Mouse (Mus musculus) MEL (cell line): ENCODE measurements around the gene Trnt1. TPM values are rescaled to one million over a fixed set of nuclear protein-coding genes. Genes with fewer than 3 reads are reported as not detected.
A peak's percentile ranks its signal among the peaks of the same experiment; 100 is the strongest.

Experiments
- DNase-seq: peaks from one replicate; pipeline ENCODE4 v3.0.0; 2011; ENCODE audit warnings: low read depth, low spot score
- H3K27ac ChIP-seq: 2 replicates; pipeline ENCODE4 v1.5.1; 2012; ENCODE audit warnings: low read depth, mild to moderate bottlenecking, control low read depth, low read length, moderate library complexity; ENCODE audit not compliant: control insufficient read depth
- H3K27me3 ChIP-seq, 2 experiments: fragments of 150-350 bp in 1 of 2; sonication (generic) in 1 of 2; 2 replicates each; pipeline ENCODE4 v1.6.1; 2012; ENCODE audit warnings: low read length in 2 of 2, mild to moderate bottlenecking in 2 of 2, improper control_type of control experiment in 1 of 2, moderate library complexity in 1 of 2; ENCODE audit not compliant: insufficient read depth in 2 of 2, control insufficient read depth in 1 of 2
- H3K36me3 ChIP-seq, 2 experiments: 2 replicates each; pipeline ENCODE4 v1.6.1; 2012 to 2014; ENCODE audit warnings: low read length in 2 of 2, improper control_type of control experiment in 1 of 2, inconsistent platforms in 1 of 2, mild to moderate bottlenecking in 1 of 2; ENCODE audit not compliant: insufficient read depth in 2 of 2, control insufficient read depth in 1 of 2
- H3K4me1 ChIP-seq, 2 experiments: fragments of 150-350 bp in 1 of 2; sonication (generic) in 1 of 2; 2 replicates each; pipeline ENCODE4 v1.6.1; 2012; ENCODE audit warnings: low read length in 2 of 2, improper control_type of control experiment in 1 of 2, mild to moderate bottlenecking in 1 of 2; ENCODE audit not compliant: insufficient read depth in 2 of 2, control insufficient read depth in 1 of 2
- H3K4me3 ChIP-seq, 2 experiments: fragments of 150-350 bp in 1 of 2; sonication (generic) in 1 of 2; 2 replicates each; pipeline ENCODE4 v1.5.1; 2012; ENCODE audit warnings: low read depth in 2 of 2, low read length in 2 of 2, mild to moderate bottlenecking in 2 of 2, moderate library complexity in 2 of 2, control low read depth in 1 of 2, improper control_type of control experiment in 1 of 2; ENCODE audit not compliant: control insufficient read depth in 1 of 2, insufficient read depth in 1 of 2
- H3K79me2 ChIP-seq: 2 replicates; pipeline ENCODE4 v1.6.1; 2012; ENCODE audit warnings: mild to moderate bottlenecking, low read length, moderate library complexity; ENCODE audit not compliant: control insufficient read depth, poor library complexity, insufficient read depth
- H3K9ac ChIP-seq: 2 replicates; pipeline ENCODE4 v1.6.1; 2012; ENCODE audit warnings: low read depth, mild to moderate bottlenecking, control low read depth, low read length, moderate library complexity; ENCODE audit not compliant: control insufficient read depth, poor library complexity, severe bottlenecking
- H3K9me3 ChIP-seq: fragments of 150-350 bp; sonication (generic); replicated peaks from 2 replicates; pipeline ENCODE4 v1.6.1; 2012; ENCODE audit warnings: mild to moderate bottlenecking, low read length, improper control_type of control experiment, moderate library complexity; ENCODE audit not compliant: insufficient read depth
- CTCF ChIP-seq, 3 experiments: IDR thresholded peaks in 2 of 3; conservative IDR thresholded peaks in 1 of 3; 2 replicates each; pipeline ENCODE4 v1.5.1; 2011 to 2012; ENCODE audit warnings: low read length in 3 of 3, low read depth in 2 of 3, mild to moderate bottlenecking in 2 of 3, improper control_type of control experiment in 1 of 3, inconsistent platforms in 1 of 3, mixed read lengths in 1 of 3, moderate library complexity in 1 of 3; ENCODE audit not compliant: control insufficient read depth in 1 of 3, insufficient read depth in 1 of 3, poor library complexity in 1 of 3, severe bottlenecking in 1 of 3
- ELF1 ChIP-seq: IDR thresholded peaks from 2 replicates; pipeline ENCODE4 v1.6.1; 2014; ENCODE audit warnings: low read depth, mild to moderate bottlenecking, inconsistent platforms, low read length, improper control_type of control experiment, moderate library complexity
- EP300 ChIP-seq, 2 experiments: IDR thresholded peaks; 2 replicates each; pipeline ENCODE4 v1.6.1; 2011; ENCODE audit warnings: improper control_type of control experiment in 2 of 2, low read length in 2 of 2, low read depth in 1 of 2, mild to moderate bottlenecking in 1 of 2
- GABPA ChIP-seq: IDR thresholded peaks from 2 replicates; pipeline ENCODE4 v1.6.1; 2012; ENCODE audit warnings: low read depth, mild to moderate bottlenecking, inconsistent platforms, low read length, improper control_type of control experiment, moderate library complexity
- GATA1 ChIP-seq: IDR thresholded peaks from 2 replicates; pipeline ENCODE4 v1.6.1; 2011; ENCODE audit warnings: low read depth, low read length, improper control_type of control experiment
- JUND ChIP-seq: IDR thresholded peaks from 2 replicates; pipeline ENCODE4 v1.6.1; 2011; ENCODE audit warnings: low read depth, mild to moderate bottlenecking, improper control_type of control experiment, low read length
- MAZ ChIP-seq: IDR thresholded peaks from 2 replicates; pipeline ENCODE4 v1.6.1; 2012; ENCODE audit warnings: low read depth, mild to moderate bottlenecking, inconsistent platforms, low read length, improper control_type of control experiment
- MEF2A ChIP-seq: IDR thresholded peaks from 2 replicates; pipeline ENCODE4 v1.6.1; 2014; ENCODE audit warnings: low read depth, mild to moderate bottlenecking, inconsistent platforms, low read length, improper control_type of control experiment; ENCODE audit not compliant: poor library complexity, insufficient replicate concordance, severe bottlenecking; ENCODE audit errors: extremely low read depth
- MXI1 ChIP-seq: IDR thresholded peaks from 2 replicates; pipeline ENCODE4 v1.6.1; 2011; ENCODE audit warnings: mild to moderate bottlenecking, low read depth, low read length, improper control_type of control experiment
- NRF1 ChIP-seq: IDR thresholded peaks from 2 replicates; pipeline ENCODE4 v1.6.1; 2014; ENCODE audit warnings: low read depth, mild to moderate bottlenecking, inconsistent platforms, low read length, improper control_type of control experiment, moderate library complexity; ENCODE audit not compliant: poor library complexity, insufficient read depth, severe bottlenecking
- POLR2A ChIP-seq, 2 experiments: IDR thresholded peaks; 2 replicates each; pipeline ENCODE4 v1.6.1; 2011 to 2012; ENCODE audit warnings: low read length in 2 of 2, mild to moderate bottlenecking in 2 of 2, control low read depth in 1 of 2, improper control_type of control experiment in 1 of 2, low read depth in 1 of 2, moderate library complexity in 1 of 2; ENCODE audit not compliant: control insufficient read depth in 1 of 2, insufficient read depth in 1 of 2, poor library complexity in 1 of 2
- POLR2AphosphoS2 ChIP-seq: IDR thresholded peaks from 2 replicates; pipeline ENCODE4 v1.6.1; 2011; ENCODE audit warnings: low read length, improper control_type of control experiment
- POLR2AphosphoS5 ChIP-seq: IDR thresholded peaks from 2 replicates; pipeline ENCODE4 v1.6.1; 2012; ENCODE audit warnings: low read depth, borderline replicate concordance, mild to moderate bottlenecking, inconsistent platforms, low read length, moderate library complexity, mixed read lengths
- RAD21 ChIP-seq: IDR thresholded peaks from 2 replicates; pipeline ENCODE4 v1.6.1; 2011; ENCODE audit warnings: mild to moderate bottlenecking, low read depth, low read length, improper control_type of control experiment
- SIN3A ChIP-seq: IDR thresholded peaks from 2 replicates; pipeline ENCODE4 v1.6.1; 2012; ENCODE audit warnings: low read length, improper control_type of control experiment, inconsistent platforms
- SMC3 ChIP-seq: IDR thresholded peaks from 2 replicates; pipeline ENCODE4 v1.6.1; 2011; ENCODE audit warnings: low read depth, low read length, improper control_type of control experiment
- TBP ChIP-seq: IDR thresholded peaks from 2 replicates; pipeline ENCODE4 v1.8.0; 2011; ENCODE audit warnings: low read depth, low read length, improper control_type of control experiment
- UBTF ChIP-seq: IDR thresholded peaks from 2 replicates; pipeline ENCODE4 v1.6.1; 2012; ENCODE audit warnings: low read depth, mild to moderate bottlenecking, inconsistent platforms, low read length, improper control_type of control experiment, moderate library complexity, borderline replicate concordance; ENCODE audit not compliant: insufficient read depth
- USF1 ChIP-seq: IDR thresholded peaks from 2 replicates; pipeline ENCODE4 v1.6.1; 2014; ENCODE audit warnings: low read depth, mild to moderate bottlenecking, inconsistent platforms, low read length, improper control_type of control experiment, moderate library complexity
- USF2 ChIP-seq, 2 experiments: IDR thresholded peaks; 2 replicates each; pipeline ENCODE4 v1.6.1; 2011 to 2012; ENCODE audit warnings: improper control_type of control experiment in 2 of 2, low read length in 2 of 2, borderline replicate concordance in 1 of 2, inconsistent platforms in 1 of 2, low read depth in 1 of 2, mild to moderate bottlenecking in 1 of 2; ENCODE audit not compliant: insufficient read depth in 1 of 2
- ZC3H11A ChIP-seq: IDR thresholded peaks from 2 replicates; pipeline ENCODE4 v1.6.1; 2012; ENCODE audit warnings: low read depth, mild to moderate bottlenecking, inconsistent platforms, low read length, improper control_type of control experiment
- ZMIZ1 ChIP-seq: IDR thresholded peaks from 2 replicates; pipeline ENCODE4 v1.6.1; 2012; ENCODE audit warnings: low read depth, mild to moderate bottlenecking, inconsistent platforms, low read length, improper control_type of control experiment, moderate library complexity
- polyA plus RNA-seq, 2 experiments: library from polyadenylated mRNA; stranded (reverse) in 1 of 2; unstranded in 1 of 2; fragments of >175 nt in 1 of 2; fragments of >200 nt in 1 of 2; gene quantifications; 2 replicates each; pipeline versions ENCODE4 v1.2.1 to v1.2.4; 2012; ENCODE audit warnings: low replicate concordance in 2 of 2, low read depth in 1 of 2; ENCODE audit not compliant: insufficient read length in 2 of 2, insufficient read depth in 1 of 2, missing spikeins in 1 of 2
- total RNA-seq: library from RNA; depleted of rRNA; stranded (reverse); fragments of 300-350 nt; gene quantifications from 2 replicates; pipeline ENCODE4 v1.2.3, GENCODE M21; 2012; rRNA removed

Trnt1 gene
- total and polyA plus RNA-seq, 3 experiments: 63.9 to 131 (median 87.1) TPM

- H3K9ac ChIP-seq: no peak overlapping the region
- H3K9me3 ChIP-seq: no peaks in the 10 kb centered on the region
- no peaks in the 10 kb centered on the region for H3K4me1 ChIP-seq
- TF ChIP-seq USF1: no peak
- TF ChIP-seq UBTF: no peak
- TF ChIP-seq ZC3H11A: no peak
- no peak for TF ChIP-seq SIN3A
- TF ChIP-seq POLR2AphosphoS5: no peak
- TF ChIP-seq MEF2A: no peak
- TF ChIP-seq TBP: no peak
- TF ChIP-seq JUND: no peak
- no peak for TF ChIP-seq POLR2AphosphoS2
- TF ChIP-seq RAD21: peak; percentile 57
- no peak for TF ChIP-seq POLR2A (IDR thresholded peaks at IDR 0.05; ENCODE audit: control insufficient read depth in 1 of 2, insufficient read depth in 1 of 2, low read depth in 1 of 2, low read length in 2 of 2, poor library complexity in 1 of 2)
- TF ChIP-seq CTCF (IDR thresholded peaks at IDR 0.05 in 2 of 3, conservative IDR thresholded peaks at IDR 0.05 in 1 of 3; ENCODE audit: control insufficient read depth in 1 of 3, insufficient read depth in 1 of 3, low read depth in 2 of 3, low read length in 3 of 3, poor library complexity in 1 of 3, severe bottlenecking in 1 of 3): peak in 2 of 3 experiments; percentile 4 to 54; a peak in 2 of 6 replicates
- TF ChIP-seq EP300 (IDR thresholded peaks at IDR 0.05; ENCODE audit: low read depth in 1 of 2, low read length in 2 of 2): no peak
- TF ChIP-seq NRF1: no peak
- no peak for TF ChIP-seq ELF1
- TF ChIP-seq GATA1: no peak
- TF ChIP-seq SMC3: peak; percentile 61
- TF ChIP-seq USF2 (IDR thresholded peaks at IDR 0.05; ENCODE audit: borderline replicate concordance in 1 of 2, insufficient read depth in 1 of 2, low read depth in 1 of 2, low read length in 2 of 2): no peak
- TF ChIP-seq ZMIZ1: no peak
- TF ChIP-seq MXI1: no peak
- no peak for TF ChIP-seq GABPA
- no peak for TF ChIP-seq MAZ
- H3K27me3 ChIP-seq: no peaks in the 10 kb centered on the region
- no peaks in the 10 kb centered on the region for H3K36me3 ChIP-seq
- no peaks in the 10 kb centered on the region for H3K79me2 ChIP-seq
- H3K27ac ChIP-seq: no peak overlapping the region
- no peak overlapping the region for H3K4me3 ChIP-seq
- DNase-seq: peak; percentile 29
These were observed 53.4 kb downstream of the Trnt1 start for GRCm38 (mm10) chr6:106822329-106822728.

Other genes starting within 250 kb of the Trnt1 start
- gene Il5ra, start 20.1 kb upstream of the Trnt1 start, total RNA-seq: not detected in 2 replicates
- gene Il5ra, start 20.1 kb upstream of the Trnt1 start, polyA plus RNA-seq: under 1 TPM in 1 of 2 experiments, not detected in 1; 0.10 TPM
- 19.9 and 21.0 TPM in 2 replicates for gene Crbn, start 31.0 kb downstream of the Trnt1 start, total RNA-seq
- 10 to 100 TPM in 1 of 2 experiments, not detected in 1; 17.0 TPM for gene Crbn, start 31.0 kb downstream of the Trnt1 start, polyA plus RNA-seq